Mouse (Mus musculus) intestine, embryonic 14.5 days (tissue): ENCODE measurements at regions not wholly inside any gene's neighbourhood (a gene's known extent, or its start where the extent isn't known, plus 50 kb on each side); places are given as distances from the start of the nearest gene placed in this dataset.

ENCODE experiments used
- ATAC-seq: fragments of 200-750 bp; cut with Nextera tagmentation; replicated peaks from 2 replicates; pipeline ENCODE4 v1.8.0; 2017; ENCODE audit warnings: low read depth, moderate number of reproducible peaks, moderate TSS enrichment, moderate library complexity; ENCODE audit not compliant: low FRiP score, low TSS enrichment
- DNase-seq: peaks from one replicate; pipeline ENCODE4 v3.0.0-alpha.2; 2018; ENCODE audit warnings: low spot score
- H3K27ac ChIP-seq: fragments of 300-500 bp; sonication (generic); 2 replicates; pipeline ENCODE4 v1.5.1; 2014; ENCODE audit warnings: low read depth, mild to moderate bottlenecking, control low read depth
- H3K27me3 ChIP-seq: fragments of 300-500 bp; sonication (generic); replicated peaks from 2 replicates; pipeline ENCODE4 v1.6.1; 2014; ENCODE audit warnings: low read length, control low read depth; ENCODE audit not compliant: control insufficient read depth, insufficient read depth
- H3K36me3 ChIP-seq: fragments of 300-500 bp; sonication (generic); 2 replicates; pipeline ENCODE4 v1.6.1; 2014; ENCODE audit warnings: low read length, control low read depth; ENCODE audit not compliant: control insufficient read depth, insufficient read depth
- H3K4me1 ChIP-seq: fragments of 300-500 bp; sonication (generic); replicated peaks from 2 replicates; pipeline ENCODE4 v1.6.1; 2014; ENCODE audit warnings: low read length, control low read depth, mixed read lengths; ENCODE audit not compliant: control insufficient read depth, insufficient read depth
- H3K4me2 ChIP-seq: fragments of 300-500 bp; sonication (generic); 2 replicates; pipeline ENCODE4 v1.6.1; 2014; ENCODE audit warnings: low read length
- H3K4me3 ChIP-seq: fragments of 300-500 bp; sonication (generic); 2 replicates; pipeline ENCODE4 v1.5.1; 2014; ENCODE audit warnings: low read depth, low read length, control low read depth, mixed read lengths
- H3K9ac ChIP-seq: fragments of 300-500 bp; sonication (generic); 2 replicates; pipeline ENCODE4 v1.6.1; 2014; ENCODE audit warnings: mild to moderate bottlenecking, low read length
- H3K9me3 ChIP-seq: fragments of 300-500 bp; sonication (generic); 2 replicates; pipeline ENCODE4 v1.6.1; 2016; ENCODE audit warnings: low read length, control low read depth; ENCODE audit not compliant: control insufficient read depth
- WGBS: fragments of 180-500 bp; shearing (Covaris S2); extraction: QIAGEN DNeasy Blood & Tissue Kit; methylation state at CpG from one replicate; pipeline ENCODE4 v1.1.7; 2014; 5-methylcytosine and 5-hydroxymethylcytosine counted together

GRCm38 (mm10) chr16:25067276-25068249 lies 219.1 kb upstream of the Tprg start:
- no peaks in the 10 kb centered on the region for H3K36me3 ChIP-seq
- H3K27ac ChIP-seq: no peak overlapping the region
- no peak overlapping the region for H3K4me3 ChIP-seq
- no peak overlapping the region for H3K9ac ChIP-seq
- H3K9me3 ChIP-seq: no peaks in the 10 kb centered on the region
- H3K4me2 ChIP-seq: no peak overlapping the region
- no peaks in the 10 kb centered on the region for H3K27me3 ChIP-seq
- peaks cover 10% of the 10 kb centered on the region for H3K4me1 ChIP-seq
- DNase-seq (peak; percentile 58), ATAC-seq (peak; percentile 59)
- WGBS: 46% methylated on average over 8 of the region's 8 CpGs

GRCm38 (mm10) chr16:25080811-25081210 lies 205.8 kb upstream of the Tprg start:
- no peaks in the 10 kb centered on the region for H3K9me3 ChIP-seq
- ATAC-seq (no peak), DNase-seq (no peak)
- H3K4me2 ChIP-seq: no peak overlapping the region
- H3K4me3 ChIP-seq: no peak overlapping the region
- 93% methylated on average over 6 of the region's 6 CpGs for WGBS
- no peak overlapping the region for H3K27ac ChIP-seq
- no peaks in the 10 kb centered on the region for H3K4me1 ChIP-seq
- no peak overlapping the region for H3K9ac ChIP-seq
- H3K36me3 ChIP-seq: no peaks in the 10 kb centered on the region
- no peaks in the 10 kb centered on the region for H3K27me3 ChIP-seq

- no peak overlapping the region for H3K9ac ChIP-seq
- H3K27ac ChIP-seq: no peak overlapping the region
- ATAC-seq: no peak
- no peak overlapping the region for H3K4me3 ChIP-seq
- H3K4me2 ChIP-seq: no peak overlapping the region
- no peaks in the 10 kb centered on the region for H3K9me3 ChIP-seq
- H3K36me3 ChIP-seq: no peaks in the 10 kb centered on the region
- H3K27me3 ChIP-seq: no peaks in the 10 kb centered on the region
- DNase-seq: no peak
- H3K4me1 ChIP-seq: no peaks in the 10 kb centered on the region
- WGBS: 72% methylated on average over 1 of the region's 1 CpGs
Measured at GRCm38 (mm10) chr16:25083729-25084128, 202.9 kb upstream of the Tprg start.

DNA sequence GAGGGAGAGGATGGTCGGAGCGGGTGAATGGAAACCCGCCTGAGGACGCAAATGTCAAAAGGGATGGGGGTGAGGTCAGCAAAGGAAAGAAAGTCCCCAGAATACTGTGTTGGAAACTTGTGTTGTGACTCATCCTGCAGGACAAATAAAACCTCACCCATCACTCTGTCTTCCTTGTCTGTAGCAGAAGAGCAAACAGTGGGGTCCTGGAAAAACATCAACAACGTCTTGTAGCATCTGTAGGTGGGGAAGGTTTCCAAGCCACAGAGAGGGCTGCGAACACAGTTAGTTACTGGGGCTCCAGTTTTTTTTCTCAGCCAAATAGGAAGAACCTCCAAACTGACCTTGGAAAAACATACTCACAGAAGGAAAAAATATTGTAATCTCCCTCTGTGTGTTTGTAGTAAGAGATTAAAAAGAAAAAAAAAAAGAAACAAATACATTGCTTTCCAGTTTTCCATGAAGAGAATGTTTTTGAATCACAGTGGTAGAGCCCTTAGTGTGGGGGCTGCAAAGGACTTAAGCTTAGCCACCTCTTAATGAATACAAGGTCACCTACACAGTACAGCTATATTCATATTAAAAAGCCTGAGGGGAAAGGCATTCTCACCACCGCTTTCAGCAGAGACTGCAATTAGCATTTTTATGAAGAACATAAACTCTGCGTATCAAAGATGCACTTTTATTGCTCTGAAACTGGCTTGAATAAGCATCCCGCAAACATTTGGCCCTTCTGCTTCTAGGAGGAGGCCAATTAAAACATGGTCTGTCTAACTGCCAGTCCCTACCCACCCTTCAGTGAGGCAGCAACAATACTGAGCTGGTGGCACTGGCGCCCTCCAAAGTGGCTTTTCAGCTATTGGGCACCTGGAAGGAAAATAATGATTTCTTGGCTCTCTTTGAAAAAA lies 198.6 kb upstream of the Tprg start:
- 78% methylated on average over 10 of the region's 10 CpGs for WGBS
- Histone ChIP-seq H3K27me3 (no peaks in the 10 kb centered on the region), H3K27ac (no peak overlapping the region), H3K9ac (no peak overlapping the region), H3K9me3 (no peaks in the 10 kb centered on the region), H3K4me1 (no peaks in the 10 kb centered on the region), H3K4me2 (no peak overlapping the region), H3K36me3 (no peaks in the 10 kb centered on the region), H3K4me3 (no peak overlapping the region)
- DNase-seq (no peak), ATAC-seq (no peak)

GRCm38 (mm10) chr16:25088649-25089019 lies 198.0 kb upstream of the Tprg start:
- no peak overlapping the region for H3K9ac ChIP-seq
- H3K4me3 ChIP-seq: no peak overlapping the region
- H3K9me3 ChIP-seq: no peaks in the 10 kb centered on the region
- no peaks in the 10 kb centered on the region for H3K4me1 ChIP-seq
- WGBS: 88% methylated on average over 2 of the region's 2 CpGs
- no peak overlapping the region for H3K27ac ChIP-seq
- no peak overlapping the region for H3K4me2 ChIP-seq
- H3K27me3 ChIP-seq: no peaks in the 10 kb centered on the region
- no peaks in the 10 kb centered on the region for H3K36me3 ChIP-seq
- ATAC-seq (no peak), DNase-seq (no peak)

GRCm38 (mm10) chr16:25104165-25104564 lies 182.5 kb upstream of the Tprg start:
- no peaks in the 10 kb centered on the region for H3K4me1 ChIP-seq
- no peak overlapping the region for H3K27ac ChIP-seq
- no peak overlapping the region for H3K9ac ChIP-seq
- no peak for ATAC-seq
- WGBS: 93% methylated on average over 2 of the region's 2 CpGs
- no peaks in the 10 kb centered on the region for H3K27me3 ChIP-seq
- DNase-seq: no peak
- no peak overlapping the region for H3K4me3 ChIP-seq
- H3K9me3 ChIP-seq: no peaks in the 10 kb centered on the region
- H3K36me3 ChIP-seq: no peaks in the 10 kb centered on the region
- H3K4me2 ChIP-seq: no peak overlapping the region

DNA sequence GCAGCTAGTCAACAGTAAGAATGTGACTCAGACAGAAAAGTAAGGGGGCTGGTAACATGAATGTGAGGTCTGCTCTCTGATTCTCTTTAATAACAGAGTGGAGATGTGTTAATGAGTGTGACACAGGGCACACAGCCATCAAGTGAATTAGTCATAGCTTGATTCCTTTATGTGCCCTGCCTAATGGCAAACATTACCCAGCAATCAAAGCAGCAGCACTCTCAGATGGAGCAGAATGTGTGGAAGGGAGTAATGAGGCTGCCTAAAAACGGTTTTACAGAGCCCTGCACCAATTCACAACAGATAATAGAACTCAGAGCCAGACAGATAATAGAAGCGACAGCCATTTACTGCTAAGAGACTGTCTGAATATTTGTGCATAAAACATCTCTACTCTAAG lies 182.0 kb upstream of the Tprg start:
- H3K27ac ChIP-seq: no peak overlapping the region
- DNase-seq (no peak), ATAC-seq (no peak)
- H3K36me3 ChIP-seq: no peaks in the 10 kb centered on the region
- H3K27me3 ChIP-seq: no peaks in the 10 kb centered on the region
- no peak overlapping the region for H3K9ac ChIP-seq
- WGBS: 60% methylated on average over 2 of the region's 2 CpGs
- no peaks in the 10 kb centered on the region for H3K9me3 ChIP-seq
- H3K4me1 ChIP-seq: no peaks in the 10 kb centered on the region
- no peak overlapping the region for H3K4me3 ChIP-seq
- no peak overlapping the region for H3K4me2 ChIP-seq

GRCm38 (mm10) chr16:25140164-25140563 lies 146.5 kb upstream of the Tprg start:
- Histone ChIP-seq H3K4me2 (no peak overlapping the region), H3K4me1 (0 out of 2 replicates have a peak, but pooled peaks cover 4% of the 10 kb centered on the region), H3K27me3 (no peaks in the 10 kb centered on the region), H3K36me3 (no peaks in the 10 kb centered on the region), H3K27ac (no peak overlapping the region), H3K9ac (no peak overlapping the region), H3K4me3 (no peak overlapping the region), H3K9me3 (no peaks in the 10 kb centered on the region)
- WGBS: 31% methylated on average over 4 of the region's 4 CpGs
- DNase-seq (peak; percentile 58), ATAC-seq (no peak)
